ENCODE assay signal across 8 mouse cellular contexts in genomic region chr6:71909840-71910239, GRCm38 (mm10). TPM values are rescaled to one million over a fixed set of nuclear protein-coding genes. Genes with fewer than 3 reads are reported as not detected.
DNase-seq lines count a peak whose midpoint lies in the region; ATAC-seq and TF ChIP-seq lines count a peak whose summit lies in the region.

No protein-coding gene starts in this region.

- ATAC-seq in kidney, embryonic 15.5 days (replicated peaks; ENCODE audit: low FRiP score) = no peak
- no peak for ATAC-seq in forebrain, embryonic 15.5 days (replicated peaks)

- H3K27ac ChIP-seq in kidney, embryonic 15.5 days = no peak overlapping the region
- H3K27ac ChIP-seq in MEL (ENCODE audit: control insufficient read depth, low read depth, low read length) (peak overlapping the region; percentile 1; the same call in 1 of the 2 replicates), macrophage (no peak overlapping the region)
- H3K27ac ChIP-seq in forebrain, embryonic 15.5 days (replicated peaks) = no peak overlapping the region

- H3K4me3 ChIP-seq in kidney, embryonic 15.5 days (replicated peaks) = peak overlapping the region; percentile 85
- H3K4me3 ChIP-seq in MEL (ENCODE audit: control insufficient read depth in 1 of 2, insufficient read depth in 1 of 2, low read depth in 2 of 2, low read length in 2 of 2) = peak overlapping the region; percentile 94 to 98
- H3K4me3 ChIP-seq in forebrain, embryonic 15.5 days = peak overlapping the region; percentile 77
- H3K4me3 ChIP-seq in macrophage (ENCODE audit: inconsistent target) = peak overlapping the region; percentile 81

- H3K9ac ChIP-seq in kidney, embryonic 15.5 days = no peak overlapping the region
- H3K9ac ChIP-seq in MEL (ENCODE audit: control insufficient read depth, low read depth, low read length, poor library complexity, severe bottlenecking) = peak overlapping the region; percentile 51
- H3K9ac ChIP-seq in forebrain, embryonic 15.5 days (replicated peaks) = no peak overlapping the region

- no peak for DNase-seq in kidney, adult 11 months
- DNase-seq in MEL (ENCODE audit: low read depth, low spot score) = peak; percentile 67
- no peak for DNase-seq in ovary, adult 18-20 months (ENCODE audit: low spot score)
- DNase-seq in embryo, embryonic 9.5 days (ENCODE audit: extremely low spot score) = no peak
- no peak for DNase-seq in left cerebral cortex, postnatal 25 days (ENCODE audit: low spot score in 2 of 2)

- no peak for TF ChIP-seq EP300 in MEL (IDR thresholded peaks at IDR 0.05; ENCODE audit: low read depth in 1 of 2, low read length in 2 of 2)

- H3K4me2 ChIP-seq in kidney, embryonic 15.5 days = peak overlapping the region; percentile 57
- peak overlapping the region; percentile 72 for H3K4me2 ChIP-seq in forebrain, embryonic 15.5 days (replicated peaks)

- 75% methylated on average over 6 of the region's 6 CpGs for WGBS in kidney, embryonic 15.5 days
- WGBS in forebrain, embryonic 15.5 days = 75% methylated on average over 6 of the region's 6 CpGs
- WGBS in macrophage (ENCODE audit: missing documents) = 59% methylated on average over 6 of the region's 6 CpGs

- H3K9me3 ChIP-seq in kidney, embryonic 15.5 days (replicated peaks) = no peaks in the 10 kb centered on the region
- H3K9me3 ChIP-seq in MEL (replicated peaks; ENCODE audit: insufficient read depth, low read length) = no peaks in the 10 kb centered on the region
- H3K9me3 ChIP-seq in forebrain, embryonic 15.5 days = no peaks in the 10 kb centered on the region

- H3K27me3 ChIP-seq in kidney, embryonic 15.5 days = no peaks in the 10 kb centered on the region
- no peaks in the 10 kb centered on the region for H3K27me3 ChIP-seq in MEL (ENCODE audit: control insufficient read depth in 1 of 2, insufficient read depth in 2 of 2, low read length in 2 of 2)
- no peaks in the 10 kb centered on the region for H3K27me3 ChIP-seq in forebrain, embryonic 15.5 days

- H3K79me2 ChIP-seq in MEL (ENCODE audit: control insufficient read depth, insufficient read depth, low read length, poor library complexity) (peaks cover 43% of the 10 kb centered on the region), macrophage (ENCODE audit: inconsistent target) (peaks cover 55% of the 10 kb centered on the region)

- intact Hi-C loops in left cerebral cortex, postnatal 25 days (cut with DNase I) = no loop called here

- no peak for TF ChIP-seq RAD21 in MEL (IDR thresholded peaks at IDR 0.05; ENCODE audit: low read depth, low read length)

- TF ChIP-seq POLR2A in MEL (IDR thresholded peaks at IDR 0.05; ENCODE audit: control insufficient read depth in 1 of 2, insufficient read depth in 1 of 2, low read depth in 1 of 2, low read length in 2 of 2, poor library complexity in 1 of 2) = no peak

- H3K4me1 ChIP-seq in kidney, embryonic 15.5 days = peaks cover 19% of the 10 kb centered on the region
- peaks cover 3% of the 10 kb centered on the region in 2 experiments; a peak in 2 of 4 replicates for H3K4me1 ChIP-seq in MEL (ENCODE audit: control insufficient read depth in 1 of 2, insufficient read depth in 2 of 2, low read length in 2 of 2)
- peaks cover 15% of the 10 kb centered on the region for H3K4me1 ChIP-seq in forebrain, embryonic 15.5 days

- H3K36me3 ChIP-seq in kidney, embryonic 15.5 days = peaks cover 47% of the 10 kb centered on the region
- H3K36me3 ChIP-seq in MEL (ENCODE audit: control insufficient read depth in 1 of 2, insufficient read depth in 2 of 2, low read length in 2 of 2) = peaks cover 18 to 22% of the 10 kb centered on the region in 2 experiments
- H3K36me3 ChIP-seq in forebrain, embryonic 15.5 days = peaks cover 19% of the 10 kb centered on the region
- peaks cover 7% of the 10 kb centered on the region for H3K36me3 ChIP-seq in macrophage (ENCODE audit: inconsistent target)

- peak in 2 of 3 experiments; percentile 16 to 21; a peak in 4 of 6 replicates for TF ChIP-seq CTCF in MEL (IDR thresholded peaks at IDR 0.05 in 2 of 3, conservative IDR thresholded peaks at IDR 0.05 in 1 of 3; ENCODE audit: control insufficient read depth in 1 of 3, insufficient read depth in 1 of 3, low read depth in 2 of 3, low read length in 3 of 3, poor library complexity in 1 of 3, severe bottlenecking in 1 of 3)

TF ChIP-seq in MEL, 35 proteins besides CTCF, POLR2A, EP300 and RAD21:
- TF ChIP-seq RCOR1 (IDR thresholded peaks at IDR 0.05; ENCODE audit: low read depth, low read length) (no peak), SIN3A (IDR thresholded peaks at IDR 0.05; ENCODE audit: low read length) (peak; percentile 23; the same call in 1 of the 2 replicates)

RNA-seq across cellular contexts. Expression of gene Polr1a, which starts 1.0 kb away (rescaled TPM):
- polyA plus RNA-seq in kidney, embryonic 15.5 days (2015; fragmentation: Nextera tagmentation; extraction: Ambion mirVana) = 38.2 and 38.5 TPM in 2 replicates
- total RNA-seq in MEL (2012; rRNA removed) = 66.8 and 68.4 TPM in 2 replicates
- polyA plus RNA-seq in MEL (2012; ENCODE audit: insufficient read depth in 1 of 2, insufficient read length in 2 of 2, low read depth in 1 of 2, low replicate concordance in 2 of 2, missing spikeins in 1 of 2) (100 to 1,000 TPM; 105 to 211 TPM), macrophage (2018) (6.1 to 26.9 TPM (median 16.6 TPM) in 3 replicates)
- 18.9 and 19.9 TPM in 2 replicates for polyA plus RNA-seq in forebrain, embryonic 15.5 days (2015; fragmentation: Nextera tagmentation; extraction: Ambion mirVana)
- total RNA-seq in macrophage (2018; cell fraction: chromatin; rRNA removed) = 10 to 100 TPM in 24 of 26 experiments, 1 to 10 TPM in 2; 9.3 to 50.1 (median 26.3) TPM
- 10 to 100 TPM in 11 of 26 experiments, 1 to 10 TPM in 15; 5.5 to 15.6 (median 9.3) TPM for total RNA-seq in macrophage (2018; cell fraction: cytosol; rRNA removed)
- 10 to 100 TPM in 20 of 26 experiments, 1 to 10 TPM in 6; 5.1 to 50.8 (median 13.2) TPM for total RNA-seq in macrophage (2018; cell fraction: nucleus; rRNA removed)
- total RNA-seq in left cerebral cortex, postnatal 25 days (2021) = 10 to 100 TPM; 29.5 to 30.3 TPM

RNA-seq across cellular contexts. Expression of gene Ptcd3, which starts 1.3 kb away (rescaled TPM):
- 107 and 108 TPM in 2 replicates for polyA plus RNA-seq in kidney, embryonic 15.5 days (2015; fragmentation: Nextera tagmentation; extraction: Ambion mirVana)
- total RNA-seq in MEL (2012; rRNA removed) = 89.6 and 93.5 TPM in 2 replicates
- 100 to 1,000 TPM in 1 of 2 experiments, 10 to 100 TPM in 1; 94.3 to 156 TPM for polyA plus RNA-seq in MEL (2012; ENCODE audit: insufficient read depth in 1 of 2, insufficient read length in 2 of 2, low read depth in 1 of 2, low replicate concordance in 2 of 2, missing spikeins in 1 of 2)
- 90.4 and 98.1 TPM in 2 replicates for polyA plus RNA-seq in forebrain, embryonic 15.5 days (2015; fragmentation: Nextera tagmentation; extraction: Ambion mirVana)
- 100 to 1,000 TPM in 7 of 26 experiments, 10 to 100 TPM in 19; 17.0 to 123 (median 77.9) TPM for total RNA-seq in macrophage (2018; cell fraction: chromatin; rRNA removed)
- total RNA-seq in macrophage (2018; cell fraction: cytosol; rRNA removed) = 10 to 100 TPM; 10.5 to 19.9 (median 14.5) TPM
- total RNA-seq in macrophage (2018; cell fraction: nucleus; rRNA removed) = 100 to 1,000 TPM in 2 of 26 experiments, 10 to 100 TPM in 24; 11.6 to 119 (median 36.1) TPM
- polyA plus RNA-seq in macrophage (2018) = 13.1 to 37.8 TPM (median 34.7 TPM) in 3 replicates
- total RNA-seq in left cerebral cortex, postnatal 25 days (2021) = 10 to 100 TPM; 66.1 to 70.4 TPM
